Comparison of ENCODE assay signal across 15 mouse cellular contexts in the genomic region with DNA sequence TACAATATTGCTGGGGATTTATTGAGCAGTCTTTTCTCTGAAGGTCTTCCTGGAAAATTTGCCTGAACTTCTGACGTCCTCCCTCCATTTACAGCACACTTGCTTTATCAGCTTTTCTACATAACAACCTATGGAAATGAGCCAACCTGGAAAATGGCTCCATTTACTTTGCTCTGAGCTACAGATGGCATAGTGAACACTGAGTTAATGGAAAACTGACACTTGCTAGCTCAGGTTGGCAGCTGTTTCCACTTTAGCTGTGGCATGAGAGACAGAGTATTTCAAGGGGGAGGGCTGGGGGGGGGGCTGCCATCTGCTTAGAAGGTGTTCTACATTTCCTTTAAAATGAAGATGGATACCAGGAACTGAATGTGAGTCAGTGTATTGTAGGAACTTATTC.
DNase-seq lines count a peak whose midpoint lies in the region; ATAC-seq lines count a peak whose summit lies in the region.
"Had no signal": no experiment of that assay in that cellular context is flagged by ENCODE, and none has a peak within 500 bp of the region (broad histone marks: within the 10 kb centered on the region; RNA-seq: fewer than 3 reads in every experiment).

No protein-coding gene starts in this region.

- no peak overlapping the region for H3K27ac ChIP-seq in forebrain, embryonic 14.5 days (ENCODE audit: low read depth, low read length)
- H3K27ac ChIP-seq in forebrain, embryonic 11.5 days (ENCODE audit: low read depth, low read length), result no peak overlapping the region
- H3K27ac ChIP-seq in hindbrain, embryonic 14.5 days, result no peak overlapping the region
- H3K27ac ChIP-seq: embryonic facial prominence, embryonic 15.5 days; limb, embryonic 15.5 days had no signal

- no peak overlapping the region for H3K4me2 ChIP-seq in forebrain, embryonic 14.5 days (ENCODE audit: low read length)
- no peak overlapping the region for H3K4me2 ChIP-seq in forebrain, embryonic 11.5 days (ENCODE audit: low read depth, low read length, severe bottlenecking)
- H3K4me2 ChIP-seq in hindbrain, embryonic 14.5 days (replicated peaks), result no peak overlapping the region
- H3K4me2 ChIP-seq: embryonic facial prominence, embryonic 15.5 days; limb, embryonic 15.5 days had no signal

- H3K27me3 ChIP-seq in forebrain, embryonic 14.5 days (replicated peaks; ENCODE audit: control insufficient read depth, insufficient read depth, low read length), result no peaks in the 10 kb centered on the region
- no peaks in the 10 kb centered on the region for H3K27me3 ChIP-seq in forebrain, embryonic 11.5 days (ENCODE audit: control insufficient read depth, insufficient read depth, low read length)
- no peaks in the 10 kb centered on the region for H3K27me3 ChIP-seq in hindbrain, embryonic 14.5 days (ENCODE audit: control insufficient read depth, insufficient read depth, low read length)
- H3K27me3 ChIP-seq: embryonic facial prominence, embryonic 15.5 days; limb, embryonic 15.5 days had no signal

- no peaks in the 10 kb centered on the region for H3K4me1 ChIP-seq in forebrain, embryonic 14.5 days (ENCODE audit: control insufficient read depth, insufficient read depth, low read length)
- no peaks in the 10 kb centered on the region for H3K4me1 ChIP-seq in forebrain, embryonic 11.5 days (replicated peaks; ENCODE audit: control insufficient read depth, insufficient read depth, low read length)
- H3K4me1 ChIP-seq in hindbrain, embryonic 14.5 days (replicated peaks; ENCODE audit: control insufficient read depth, insufficient read depth, low read length), result no peaks in the 10 kb centered on the region
- H3K4me1 ChIP-seq: embryonic facial prominence, embryonic 15.5 days; limb, embryonic 15.5 days had no signal

- no peaks in the 10 kb centered on the region for H3K36me3 ChIP-seq in forebrain, embryonic 14.5 days (ENCODE audit: control insufficient read depth, insufficient read depth, low read length)
- H3K36me3 ChIP-seq in forebrain, embryonic 11.5 days (ENCODE audit: control insufficient read depth, insufficient read depth, low read length), result no peaks in the 10 kb centered on the region
- H3K36me3 ChIP-seq in hindbrain, embryonic 14.5 days (replicated peaks; ENCODE audit: control insufficient read depth, insufficient read depth), result no peaks in the 10 kb centered on the region
- H3K36me3 ChIP-seq: embryonic facial prominence, embryonic 15.5 days; limb, embryonic 15.5 days had no signal

- intact Hi-C loops in left cerebral cortex, postnatal 14 days (cut with DNase I), result no loop called here
- intact Hi-C loops in left cerebral cortex, postnatal 36 days (cut with DNase I), result no loop called here

- no peak overlapping the region for H3K9ac ChIP-seq in forebrain, embryonic 14.5 days (ENCODE audit: low read length)
- no peak overlapping the region for H3K9ac ChIP-seq in forebrain, embryonic 11.5 days (ENCODE audit: low read length)
- H3K9ac ChIP-seq in hindbrain, embryonic 14.5 days, result no peak overlapping the region
- H3K9ac ChIP-seq: embryonic facial prominence, embryonic 15.5 days; limb, embryonic 15.5 days had no signal

- no peaks in the 10 kb centered on the region for H3K9me3 ChIP-seq in forebrain, embryonic 14.5 days (replicated peaks; ENCODE audit: control insufficient read depth, low read length)
- no peaks in the 10 kb centered on the region for H3K9me3 ChIP-seq in forebrain, embryonic 11.5 days (ENCODE audit: control insufficient read depth, low read length)
- H3K9me3 ChIP-seq in hindbrain, embryonic 14.5 days (ENCODE audit: control insufficient read depth, low read length), result no peaks in the 10 kb centered on the region
- H3K9me3 ChIP-seq: embryonic facial prominence, embryonic 15.5 days; limb, embryonic 15.5 days had no signal

- peak; percentile 93; the same call in 1 of the 2 replicates for ATAC-seq in forebrain, embryonic 14.5 days
- ATAC-seq in forebrain, embryonic 11.5 days (replicated peaks; ENCODE audit: low FRiP score), result no peak
- ATAC-seq in hindbrain, embryonic 14.5 days (ENCODE audit: low FRiP score), result 0 out of 2 replicates have a peak, but pooled peaks have one; percentile 31
- ATAC-seq in inflammation-experienced regulatory T-cells, adult 6 months, result no peak

- peak; percentile 79 for DNase-seq in forebrain, embryonic 14.5 days (ENCODE audit: low spot score)
- DNase-seq in forebrain, embryonic 11.5 days (ENCODE audit: low spot score), result no peak
- DNase-seq in left cerebral cortex, postnatal 14 days (ENCODE audit: low spot score in 2 of 2), result peak; percentile 2 to 6
- DNase-seq in left cerebral cortex, postnatal 36 days (ENCODE audit: low spot score in 2 of 2), result no peak
- DNase-seq in hindbrain, embryonic 14.5 days (ENCODE audit: low spot score), result no peak
- peak; percentile 11 to 58 for DNase-seq in layer of hippocampus, postnatal 14 days (ENCODE audit: low spot score in 2 of 2)
- no peak for DNase-seq in urinary bladder, postnatal 10 days (ENCODE audit: low spot score)
- DNase-seq: adrenal gland, adult 2 months; B cell, adult 2 months; cerebellum, adult 11 months; heart, postnatal 4 days; lung, postnatal 14 days had no signal

- WGBS in forebrain, embryonic 14.5 days, result 42% methylated on average over 1 of the region's 1 CpGs
- 66% methylated on average over 1 of the region's 1 CpGs for WGBS in forebrain, embryonic 11.5 days
- 38% methylated on average over 1 of the region's 1 CpGs for WGBS in hindbrain, embryonic 14.5 days

- no peak overlapping the region for H3K4me3 ChIP-seq in forebrain, embryonic 14.5 days (ENCODE audit: low read depth, low read length)
- H3K4me3 ChIP-seq in forebrain, embryonic 11.5 days (ENCODE audit: low read depth, low read length), result no peak overlapping the region
- no peak overlapping the region for H3K4me3 ChIP-seq in hindbrain, embryonic 14.5 days (replicated peaks; ENCODE audit: low read length)
- H3K4me3 ChIP-seq: embryonic facial prominence, embryonic 15.5 days; limb, embryonic 15.5 days had no signal

Comparison
In these comparisons a context has a peak if more than half of its experiments do, and no peak if none do; other contexts are left out.
1. ATAC-seq: peak in forebrain, embryonic 14.5 days (single experiment) and hindbrain, embryonic 14.5 days (single experiment); none in forebrain, embryonic 11.5 days (single experiment) and inflammation-experienced regulatory T-cells, adult 6 months (single experiment).
2. DNase-seq: peak in forebrain, embryonic 14.5 days (single experiment), left cerebral cortex, postnatal 14 days (2 of 2) and layer of hippocampus, postnatal 14 days (2 of 2); none in forebrain, embryonic 11.5 days (single experiment), left cerebral cortex, postnatal 36 days (0 of 2), hindbrain, embryonic 14.5 days (single experiment) and urinary bladder, postnatal 10 days (single experiment).